Mouse (Mus musculus) heart, postnatal 25 days (tissue): ENCODE measurements around the gene Lamb1. TPM values are rescaled to one million over a fixed set of nuclear protein-coding genes. Genes with fewer than 3 reads are reported as not detected.

Source experiments
- DNase-seq: peaks from one replicate; pipeline ENCODE4 v3.0.0; 2022; ENCODE audit warnings: low spot score
- intact Hi-C: fragments of 180-260 bp; cut with DNase I; formaldehyde crosslinking; loops from one replicate; pipeline ENCODE4 v1.15.1; 2025
- total RNA-seq, 2 experiments: library from RNA; stranded (reverse); gene quantifications; 2 replicates each; pipeline ENCODE4 v1.2.3; 2021

The Lamb1 gene
- total RNA-seq, 2 experiments from 2014 or later: 87.5 to 89.2 TPM

- no peak for DNase-seq
Observed at GRCm38 (mm10) chr12:31248165-31248564, 16.9 kb upstream of the Lamb1 start.

GRCm38 (mm10) chr12:31248681-31249080 lies 16.4 kb upstream of the Lamb1 start:
- intact Hi-C loops: no loop called here
- DNase-seq: no peak

More at GRCm38 (mm10) chr12:31248165-31248564, 16.9 kb upstream of the Lamb1 start:
- intact Hi-C loops: no loop called here

GRCm38 (mm10) chr12:31252259-31252658 lies 12.8 kb upstream of the Lamb1 start:
- intact Hi-C loops: no loop called here

GRCm38 (mm10) chr12:31254978-31255377 lies 10.1 kb upstream of the Lamb1 start:
- DNase-seq: no peak
- intact Hi-C loops: no loop called here

More at GRCm38 (mm10) chr12:31252259-31252658, 12.8 kb upstream of the Lamb1 start:
- DNase-seq: no peak

- no peak for DNase-seq
- intact Hi-C loops: no loop called here
Observed at GRCm38 (mm10) chr12:31256121-31256903, 8.7 kb upstream of the Lamb1 start.

- DNase-seq: peak; percentile 32
- intact Hi-C loops: loop anchor here (5.0 kb wide), 1 partner anchor 70 kb away; no protein-coding TSS in a partner anchor
Observed at GRCm38 (mm10) chr12:31261882-31262281, 3.2 kb upstream of the Lamb1 start.

GRCm38 (mm10) chr12:31263921-31264320 lies 1.1 kb upstream of the Lamb1 start:
- intact Hi-C loops: loop anchor here (5.0 kb wide), 1 partner anchor 72 kb away; no protein-coding TSS in a partner anchor
- DNase-seq: no peak

- intact Hi-C loops: loop anchor here (5.0 kb wide), 2 partner anchors 36 to 99 kb away; no protein-coding TSS in a partner anchor
- DNase-seq: no peak
Observed at GRCm38 (mm10) chr12:31265722-31266431, 843 bp downstream of the Lamb1 start.

- intact Hi-C loops: loop anchor here (5.0 kb wide), 2 partner anchors 36 to 99 kb away; no protein-coding TSS in a partner anchor
- DNase-seq: peak; percentile 21
Observed at GRCm38 (mm10) chr12:31266686-31267085, 1.7 kb downstream of the Lamb1 start.

GRCm38 (mm10) chr12:31267363-31267762 lies 2.3 kb downstream of the Lamb1 start:
- intact Hi-C loops: loop anchor here (5.0 kb wide), 2 partner anchors 35 to 100 kb away; no protein-coding TSS in a partner anchor

GRCm38 (mm10) chr12:31268315-31268714 lies 3.3 kb downstream of the Lamb1 start:
- no peak for DNase-seq
- intact Hi-C loops: loop anchor here (5.0 kb wide), 2 partner anchors 34 to 101 kb away; no protein-coding TSS in a partner anchor

More at GRCm38 (mm10) chr12:31267363-31267762, 2.3 kb downstream of the Lamb1 start:
- DNase-seq: no peak

GRCm38 (mm10) chr12:31269020-31269597 lies 4.1 kb downstream of the Lamb1 start:
- no peak for DNase-seq
- intact Hi-C loops: loop anchor here (5.0 kb wide), 2 partner anchors 33 to 102 kb away; no protein-coding TSS in a partner anchor

- intact Hi-C loops: loop anchor here (5.0 kb wide), 1 partner anchor 143 kb away; no protein-coding TSS in a partner anchor
- no peak for DNase-seq
Observed at GRCm38 (mm10) chr12:31270361-31270760, 5.3 kb downstream of the Lamb1 start.

GRCm38 (mm10) chr12:31270776-31271175 lies 5.7 kb downstream of the Lamb1 start:
- intact Hi-C loops: loop anchor here (5.0 kb wide), 1 partner anchor 143 kb away; no protein-coding TSS in a partner anchor
- DNase-seq: no peak

- DNase-seq: no peak
- intact Hi-C loops: loop anchor here (5.0 kb wide), 1 partner anchor 144 kb away; no protein-coding TSS in a partner anchor
Observed at GRCm38 (mm10) chr12:31271361-31272011, 6.5 kb downstream of the Lamb1 start.

- no peak for DNase-seq
- intact Hi-C loops: loop anchor here (5.0 kb wide), 1 partner anchor 145 kb away; no protein-coding TSS in a partner anchor
Observed at GRCm38 (mm10) chr12:31272012-31272735, 7.1 kb downstream of the Lamb1 start.

GRCm38 (mm10) chr12:31272846-31273245 lies 7.8 kb downstream of the Lamb1 start:
- DNase-seq: no peak
- intact Hi-C loops: loop anchor here (5.0 kb wide), 1 partner anchor 146 kb away; no protein-coding TSS in a partner anchor

GRCm38 (mm10) chr12:31273646-31274045 lies 8.6 kb downstream of the Lamb1 start:
- no peak for DNase-seq
- intact Hi-C loops: loop anchor here (5.0 kb wide), 1 partner anchor 146 kb away; no protein-coding TSS in a partner anchor

- no peak for DNase-seq
- intact Hi-C loops: no loop called here
Observed at GRCm38 (mm10) chr12:31275411-31275810, 10.4 kb downstream of the Lamb1 start.
